Mouse (Mus musculus): ENCODE measurements at regions not wholly inside any gene's neighbourhood (a gene's known extent, or its start where the extent isn't known, plus 50 kb on each side); places are given as distances from the start of the nearest gene placed in this dataset.

DNA sequence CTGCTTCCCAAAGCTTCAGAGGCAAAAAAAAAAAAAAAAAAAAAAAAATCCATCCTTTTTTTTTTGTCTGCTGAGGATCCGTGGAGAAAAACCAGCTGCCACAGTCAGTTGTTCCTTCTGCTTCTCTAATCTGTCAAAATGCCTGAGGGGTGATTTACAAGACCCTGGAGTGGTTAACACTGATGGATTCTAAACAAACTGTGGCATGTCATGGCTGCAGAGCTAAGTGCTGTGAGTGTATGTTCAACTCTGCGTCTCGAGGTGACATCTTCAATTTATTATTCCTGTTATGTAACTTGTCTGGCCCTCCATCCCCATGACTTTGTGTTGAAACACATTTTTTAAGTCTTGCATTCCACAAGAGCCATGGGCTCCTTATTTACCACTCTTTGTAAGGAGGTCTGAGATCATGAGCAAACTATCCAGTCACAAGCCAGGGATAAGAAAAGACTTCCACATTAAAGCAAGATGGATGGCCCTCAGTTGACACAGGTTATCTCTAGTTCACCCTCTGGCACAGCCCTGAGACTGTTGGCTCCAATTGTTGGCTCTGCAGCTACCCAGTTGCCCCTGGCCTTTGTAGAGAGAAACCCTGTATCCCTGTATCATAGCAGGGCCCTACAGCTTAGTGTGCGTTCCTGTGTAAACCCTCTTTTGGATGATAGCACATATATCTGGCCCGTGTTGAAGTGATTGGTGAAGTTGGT lies 153.6 kb downstream of the Thbs2 start:
- DNase-seq (ENCODE audit: low spot score in 2 of 2), result no peak

DNA sequence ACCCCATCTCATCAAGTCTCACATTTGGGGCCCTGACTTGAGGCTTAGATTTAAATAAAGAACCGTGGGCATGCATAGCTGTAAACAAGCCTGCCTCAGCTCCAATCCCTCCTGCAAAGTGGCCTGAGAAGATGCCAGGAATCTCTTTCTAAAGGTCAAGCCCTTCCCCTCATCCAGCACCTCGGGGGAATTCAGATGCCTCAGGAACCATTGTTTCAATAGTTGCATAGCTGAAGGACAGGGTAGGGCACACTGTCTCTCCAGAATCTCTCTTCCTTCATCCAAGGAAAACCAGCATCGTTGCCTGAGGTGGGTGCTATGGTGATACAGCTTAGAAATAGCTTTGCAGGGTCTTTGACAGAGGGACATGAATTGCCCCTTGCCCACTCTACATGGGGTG lies 154.4 kb downstream of the Thbs2 start:
- no peak for DNase-seq (ENCODE audit: low spot score in 2 of 2)

DNA sequence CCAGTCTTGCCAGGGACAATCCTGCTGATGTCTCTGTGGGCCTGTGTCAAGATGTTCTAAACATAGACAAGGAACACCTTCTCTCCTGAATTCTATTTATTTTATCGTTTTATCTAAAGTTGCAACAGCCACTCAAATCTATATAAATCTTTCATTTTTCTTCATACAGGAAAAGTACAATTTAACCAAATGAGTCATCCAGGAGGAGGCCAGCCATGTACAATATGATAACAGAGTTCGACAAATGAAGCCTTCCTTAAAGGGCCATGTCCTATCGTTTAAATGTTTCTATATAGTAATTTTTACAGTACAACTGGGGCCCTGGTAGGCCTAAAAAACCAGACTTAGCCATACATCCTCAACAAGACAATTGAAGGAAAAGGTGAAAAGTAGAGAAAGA lies 154.8 kb downstream of the Thbs2 start:
- no peak for DNase-seq (ENCODE audit: low spot score in 2 of 2)

DNA sequence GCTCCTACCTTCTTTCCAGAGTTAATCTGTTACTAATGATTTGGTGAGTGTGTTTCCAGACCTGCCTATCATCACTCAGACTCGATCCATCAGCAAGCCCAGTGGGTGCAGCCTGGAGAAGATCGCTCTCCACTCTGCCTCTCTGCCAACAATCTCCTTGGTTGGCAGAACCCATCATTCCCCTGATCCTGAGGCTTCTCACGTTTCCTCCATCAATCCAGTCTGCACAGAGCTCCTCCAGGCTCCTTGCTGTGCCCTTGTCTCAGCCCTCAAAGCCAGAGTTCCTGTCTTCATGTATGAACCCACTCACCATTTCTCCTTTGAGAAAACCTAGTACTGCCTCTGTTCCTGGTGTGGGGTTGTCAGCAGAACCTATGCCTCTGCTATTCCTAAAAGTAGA lies 155.5 kb downstream of the Thbs2 start:
- no peak for DNase-seq (ENCODE audit: low spot score in 2 of 2)

DNA sequence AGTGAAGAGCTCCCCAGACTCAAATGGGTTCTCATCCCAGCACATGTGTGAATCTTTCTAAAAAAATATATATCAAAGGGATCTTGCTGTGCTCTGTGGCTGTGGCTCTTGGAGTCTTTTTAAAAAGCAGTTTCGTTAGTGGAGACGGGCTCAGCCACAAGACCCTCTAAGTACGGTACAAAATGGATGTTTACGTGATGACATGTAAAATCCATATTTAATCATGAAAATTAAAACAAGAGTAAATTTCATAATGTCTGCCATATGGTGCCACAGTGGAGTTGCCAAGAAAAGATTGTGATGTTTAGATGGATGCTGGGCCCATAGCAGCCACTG lies 161.1 kb downstream of the Thbs2 start:
- DNase-seq (ENCODE audit: low spot score in 2 of 2), result no peak

DNA sequence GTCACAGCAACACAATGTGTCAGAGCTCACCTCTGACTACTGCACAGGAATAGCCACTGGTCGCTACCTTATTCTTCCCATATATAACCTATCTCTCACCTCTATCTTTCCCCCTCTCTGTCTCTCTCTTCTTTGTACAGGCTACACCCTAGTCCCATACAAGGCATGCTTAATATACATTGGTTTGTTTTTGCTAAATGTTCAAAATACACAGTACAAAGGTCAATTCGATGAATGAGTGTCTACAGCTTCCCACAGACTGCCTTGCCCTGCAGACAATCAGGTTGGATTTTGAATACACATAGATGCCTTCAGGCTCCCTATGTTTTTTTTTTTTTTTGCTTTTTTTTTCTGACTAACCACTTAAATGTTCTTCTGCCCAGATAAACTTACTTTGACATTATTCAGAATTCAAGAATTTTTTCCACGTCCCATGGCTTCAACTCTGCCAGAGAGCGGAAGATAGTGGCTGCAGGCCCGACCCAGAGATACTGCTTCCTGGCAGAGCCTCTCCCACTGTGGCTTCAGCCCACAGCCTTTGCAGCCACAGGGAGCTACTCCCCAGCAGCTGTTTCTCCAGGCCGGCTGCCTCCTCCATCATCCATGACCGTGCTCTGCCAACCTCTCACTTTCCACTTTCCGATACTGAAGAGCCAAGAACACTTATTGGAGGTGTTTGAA lies 161.6 kb downstream of the Thbs2 start:
- peak in 1 of 2 experiments; percentile 29 for DNase-seq (ENCODE audit: low spot score in 2 of 2)

DNA sequence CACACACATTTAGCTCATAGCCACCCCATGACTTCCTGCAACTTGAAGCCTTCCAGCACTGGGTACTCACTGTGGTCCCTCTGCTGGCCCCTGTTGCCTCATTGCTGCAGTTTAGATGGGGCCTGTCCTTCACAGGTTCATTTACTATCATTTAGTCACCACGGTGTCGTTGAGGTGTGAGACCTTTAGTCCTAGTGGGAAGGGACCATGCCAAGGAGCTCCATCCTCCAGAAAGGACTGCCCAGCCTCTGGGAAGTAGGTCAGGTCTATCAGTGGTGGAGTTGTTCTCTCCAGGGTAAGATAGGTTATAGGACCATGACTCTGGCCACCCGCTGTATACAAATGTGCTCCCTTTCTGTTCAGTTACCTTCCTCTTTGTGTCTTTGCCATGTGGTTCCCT lies 162.2 kb downstream of the Thbs2 start:
- DNase-seq (ENCODE audit: low spot score in 2 of 2), result no peak

DNA sequence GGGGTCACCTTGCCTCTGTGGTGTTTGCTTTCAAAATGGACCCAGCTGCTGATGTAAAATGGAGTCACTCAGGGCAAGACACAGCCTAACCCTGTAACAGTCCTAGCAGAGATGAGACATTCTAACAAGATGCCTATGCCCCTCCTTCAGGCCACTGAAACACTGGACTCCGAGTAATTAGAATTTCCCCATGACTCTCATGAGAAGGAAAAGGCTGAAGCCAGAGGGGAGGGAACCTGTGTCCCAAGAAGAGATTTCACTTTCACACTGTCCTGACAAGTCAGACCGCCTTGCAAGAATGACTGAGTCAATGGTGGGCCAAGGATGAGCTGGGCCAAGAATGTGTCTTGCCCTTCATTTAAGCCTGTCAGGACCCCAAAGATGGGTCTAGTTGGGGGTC lies 166.3 kb downstream of the Thbs2 start:
- DNase-seq (ENCODE audit: low spot score in 2 of 2), result no peak

DNA sequence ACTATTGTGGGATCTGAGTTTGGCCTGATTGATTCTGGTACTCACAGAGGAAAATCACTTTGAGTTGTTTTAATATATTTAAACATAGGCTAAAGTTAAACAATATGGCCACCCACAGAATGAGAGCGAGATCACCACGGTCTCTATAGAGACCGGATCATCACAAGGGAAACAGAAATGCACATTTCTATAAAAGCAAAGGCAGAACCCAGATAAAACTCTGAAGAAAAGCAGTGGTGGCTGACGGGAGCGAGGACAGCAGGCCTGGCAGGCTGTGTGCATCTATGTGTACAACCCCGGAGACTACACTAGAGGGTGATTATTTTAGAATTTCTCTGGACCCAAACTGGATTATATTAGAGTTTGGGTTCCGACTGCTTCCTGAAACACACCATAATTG lies 168.8 kb downstream of the Thbs2 start:
- no peak for DNase-seq (ENCODE audit: low spot score in 2 of 2)

DNA sequence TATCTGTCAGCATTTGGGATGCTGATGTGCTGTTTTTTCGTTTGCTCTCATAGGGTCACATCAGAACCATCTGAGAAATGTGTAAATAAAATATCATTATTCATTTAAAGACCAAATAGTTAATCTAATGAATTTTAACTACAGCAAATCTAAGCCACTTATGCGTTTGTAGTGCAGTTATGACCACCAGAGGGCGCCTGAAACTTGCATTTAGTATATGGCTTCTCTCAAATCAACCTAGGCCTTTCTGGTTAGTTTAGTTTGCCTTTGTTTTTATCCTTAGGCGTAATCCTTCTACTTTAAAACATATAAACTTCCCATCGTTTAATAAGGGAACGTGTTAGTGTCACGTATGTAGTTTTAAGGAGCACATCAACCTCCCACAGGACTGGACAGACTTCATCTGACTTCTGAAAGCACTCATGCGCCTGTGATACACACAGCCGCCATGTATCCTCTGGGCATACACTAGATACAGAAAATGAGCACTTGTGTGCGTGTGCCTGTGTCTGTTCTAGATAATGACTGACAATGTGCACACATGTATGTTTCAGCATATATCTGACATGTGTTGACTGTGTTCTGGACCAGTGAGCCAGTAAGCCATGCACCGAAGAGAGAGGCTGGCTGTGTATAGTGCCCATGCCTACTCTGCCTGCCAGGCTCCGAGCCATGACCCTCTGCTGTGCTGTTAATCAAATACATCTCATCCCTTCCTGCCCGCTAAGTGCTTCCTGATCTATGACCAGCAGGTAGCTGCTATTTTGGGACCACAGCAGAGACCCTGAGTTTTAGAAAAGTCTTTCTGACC lies 169.4 kb downstream of the Thbs2 start:
- peak; percentile 21 to 31 for DNase-seq (ENCODE audit: low spot score in 2 of 2)

DNA sequence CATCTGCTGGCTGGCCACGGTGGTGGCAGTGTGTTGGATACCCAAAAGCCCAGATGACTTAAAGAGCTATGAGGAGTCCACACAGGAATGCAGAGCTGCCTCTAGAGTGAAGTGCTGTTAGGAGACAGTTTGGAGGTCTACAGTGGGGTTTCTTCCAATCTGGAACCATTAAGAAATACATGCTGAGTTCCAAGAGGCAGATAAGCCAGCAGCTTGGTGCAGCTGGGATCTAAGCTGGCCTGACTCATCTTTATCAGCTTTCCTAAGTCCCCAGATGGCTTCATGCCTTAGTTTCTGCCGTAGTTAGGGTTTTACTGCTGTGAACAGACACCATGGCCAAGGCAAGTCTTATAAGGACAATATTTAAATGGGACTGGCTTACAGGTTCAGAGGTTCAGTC lies 172.0 kb downstream of the Thbs2 start:
- no peak for DNase-seq (ENCODE audit: low spot score in 2 of 2)

DNA sequence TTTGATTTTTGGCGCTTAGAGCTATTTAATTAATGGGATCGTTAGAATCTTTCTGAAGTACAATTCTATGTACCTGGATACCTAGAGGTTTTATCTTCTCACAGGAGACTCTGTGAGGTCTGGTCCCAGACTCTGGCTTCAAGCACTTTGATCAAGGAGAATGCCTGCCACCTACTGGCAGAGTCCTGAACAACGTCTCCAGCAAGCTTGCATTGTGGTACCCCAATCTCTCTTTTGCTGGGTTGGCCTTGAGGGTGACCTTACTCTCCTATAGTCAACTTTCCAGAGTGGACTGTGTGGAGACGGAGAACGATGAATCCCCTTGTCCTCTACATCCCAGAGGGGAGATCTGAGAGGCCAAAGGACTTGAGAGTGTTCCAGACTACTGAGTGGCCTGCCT lies 173.5 kb downstream of the Thbs2 start:
- DNase-seq (ENCODE audit: low spot score in 2 of 2), result peak; percentile 28 to 32

DNA sequence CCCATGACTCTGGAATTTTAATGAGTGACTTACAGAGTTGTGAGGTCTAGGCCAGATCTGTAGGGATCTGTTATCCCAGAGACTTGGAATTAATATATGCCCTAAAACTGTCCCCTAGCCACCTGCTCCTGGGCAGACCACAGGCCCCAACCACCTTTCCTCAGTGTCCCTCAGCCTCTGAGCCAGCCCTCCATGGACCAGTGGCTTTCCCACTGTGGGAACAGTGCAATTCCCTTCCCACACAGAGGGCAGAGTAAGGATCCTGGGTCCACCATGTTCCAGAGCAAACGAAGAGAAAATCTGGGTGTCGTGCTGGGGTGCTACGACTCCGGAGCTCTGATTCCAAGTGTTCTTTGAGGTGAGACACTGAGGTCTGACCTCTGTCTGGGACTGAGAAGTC lies 174.7 kb downstream of the Thbs2 start:
- DNase-seq (ENCODE audit: low spot score in 2 of 2), result no peak

DNA sequence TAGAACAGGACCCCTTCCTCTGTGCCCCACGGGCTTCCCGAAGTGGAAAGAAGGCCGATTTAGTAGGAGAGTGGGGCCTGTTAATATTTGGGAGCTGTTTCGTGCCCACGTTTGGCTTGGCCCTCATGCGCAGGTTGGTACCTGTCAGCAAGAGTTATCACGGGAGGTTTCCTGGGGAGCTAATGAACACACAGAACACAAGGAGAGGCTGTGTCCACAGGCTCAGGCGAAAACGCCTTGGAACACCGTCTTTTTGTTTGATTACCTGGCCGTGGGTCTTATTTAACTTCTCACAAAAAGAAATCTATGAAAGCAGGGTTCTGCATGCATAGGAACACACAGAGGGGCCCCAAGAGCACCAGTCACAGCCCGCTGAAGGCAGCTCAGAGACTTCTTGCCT lies 175.8 kb downstream of the Thbs2 start:
- DNase-seq (ENCODE audit: low spot score in 2 of 2), result no peak

DNA sequence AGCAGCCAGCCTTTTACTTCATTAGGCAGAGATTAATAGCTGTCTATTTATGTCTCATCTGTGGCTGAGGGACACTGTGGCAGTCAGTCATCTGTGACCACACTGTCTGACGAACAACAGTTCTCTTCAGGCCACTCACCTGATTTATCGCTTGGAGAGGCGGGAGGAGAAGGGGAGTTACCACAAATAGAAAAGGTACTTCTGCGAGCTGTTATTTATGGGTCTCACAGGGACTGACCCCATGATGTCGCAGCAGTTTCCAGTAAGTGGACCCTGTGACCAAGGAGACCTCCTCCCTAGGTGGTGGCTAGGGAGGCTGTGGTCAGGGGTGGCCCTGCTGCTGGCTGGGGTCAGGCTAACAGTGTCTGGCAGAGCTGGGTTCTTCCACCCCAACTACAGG lies 176.7 kb downstream of the Thbs2 start:
- no peak for DNase-seq (ENCODE audit: low spot score in 2 of 2)

DNA sequence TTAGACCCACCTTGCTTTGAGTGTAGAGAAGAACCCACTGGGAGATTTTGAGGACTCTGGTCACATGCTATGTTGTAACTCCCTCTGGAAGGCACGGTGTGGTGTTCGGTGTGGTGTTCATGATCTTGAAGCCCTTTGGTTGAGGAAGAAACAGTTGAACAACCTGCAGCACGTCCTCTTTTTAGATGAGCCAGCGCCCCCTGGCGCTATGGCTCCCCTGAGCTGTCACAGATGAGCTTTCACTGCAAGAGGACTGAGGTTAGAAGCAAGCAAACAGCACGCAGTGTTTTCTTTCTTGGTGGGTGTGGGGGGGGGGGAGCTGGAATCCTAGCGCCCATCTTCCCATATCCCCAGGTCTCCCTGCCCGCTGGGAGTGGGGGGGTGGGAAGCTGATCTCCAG lies 177.9 kb downstream of the Thbs2 start:
- DNase-seq (ENCODE audit: low spot score in 2 of 2), result peak in 1 of 2 experiments; percentile 50

DNA sequence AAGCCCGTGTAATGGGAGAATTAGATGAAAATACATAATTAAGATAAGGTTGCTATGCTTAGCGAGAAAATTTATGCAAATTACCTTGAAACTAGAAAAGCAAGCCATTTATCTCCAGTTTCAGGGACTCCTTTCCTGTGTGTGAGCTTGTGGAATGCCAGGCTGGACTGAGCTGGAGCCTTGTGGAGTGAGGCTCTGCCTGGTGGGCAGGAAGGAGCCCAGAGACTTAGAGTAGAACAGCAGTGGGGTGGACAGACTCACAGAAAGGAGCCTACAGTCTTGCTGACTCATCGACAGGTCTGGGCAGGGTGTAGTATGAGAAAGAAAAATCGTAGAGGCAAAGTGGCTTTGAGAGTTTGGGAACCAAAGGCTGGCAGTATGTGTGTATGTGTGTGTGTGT lies 180.6 kb downstream of the Thbs2 start:
- no peak for DNase-seq (ENCODE audit: low spot score in 2 of 2)

DNA sequence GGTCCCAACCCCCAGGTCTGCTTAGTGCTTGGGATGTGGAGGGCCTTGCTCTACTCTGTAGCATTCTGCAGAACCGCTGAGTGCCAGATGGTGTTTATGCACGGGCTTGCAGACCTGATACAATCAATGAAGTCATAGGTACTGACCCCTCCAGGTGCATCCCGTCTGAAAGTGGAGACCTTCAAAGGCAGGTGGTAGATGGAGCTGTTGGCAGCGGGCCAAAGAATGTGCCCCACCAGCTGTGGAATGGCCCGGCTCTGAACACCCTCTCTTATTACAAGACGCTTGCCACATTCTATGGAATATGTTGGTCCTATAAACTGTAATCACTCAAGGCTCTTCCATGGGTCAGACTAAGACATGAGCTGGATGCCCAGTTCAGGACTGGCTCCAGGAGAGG lies 183.5 kb downstream of the Thbs2 start:
- no peak for DNase-seq (ENCODE audit: low spot score in 2 of 2)

DNA sequence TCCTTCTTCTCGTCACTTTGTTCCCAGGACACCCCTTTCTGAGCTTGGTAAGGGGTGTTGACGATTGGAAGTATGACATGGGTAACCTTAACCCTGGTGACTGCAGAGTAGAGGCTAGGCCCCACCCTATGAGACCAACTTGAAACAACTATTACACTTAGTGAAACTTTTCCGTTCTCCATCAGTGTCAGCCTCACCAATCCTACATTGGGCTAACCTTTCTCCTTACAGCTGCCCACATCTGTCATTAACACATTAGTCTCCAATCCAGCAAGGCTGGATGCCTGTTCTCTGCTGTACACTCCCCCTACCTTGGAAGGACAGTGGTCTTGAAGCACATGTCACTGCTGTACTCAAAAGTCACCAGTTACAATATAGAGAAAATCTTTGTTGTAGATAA lies 186.9 kb downstream of the Thbs2 start:
- DNase-seq (ENCODE audit: low spot score in 2 of 2), result no peak

DNA sequence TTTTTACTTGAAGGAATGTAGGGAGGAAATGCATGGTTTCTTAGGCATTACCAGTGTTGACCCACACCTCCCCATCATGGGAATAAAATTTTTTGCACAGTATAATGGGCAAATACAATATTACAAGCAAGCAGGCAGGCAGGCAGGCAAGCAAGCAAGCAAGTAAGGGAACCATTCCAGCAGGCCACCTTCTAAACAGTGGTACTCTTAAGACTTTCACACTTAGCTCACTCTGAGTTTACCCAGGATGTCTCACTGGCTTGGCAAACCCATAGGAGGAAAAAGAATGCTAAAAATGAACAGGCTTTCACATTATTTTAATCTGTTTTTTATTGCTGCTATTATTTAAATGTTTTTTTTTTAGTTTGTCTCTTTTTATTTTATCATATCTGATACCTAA lies 187.9 kb downstream of the Thbs2 start:
- DNase-seq (ENCODE audit: low spot score in 2 of 2), result no peak

DNA sequence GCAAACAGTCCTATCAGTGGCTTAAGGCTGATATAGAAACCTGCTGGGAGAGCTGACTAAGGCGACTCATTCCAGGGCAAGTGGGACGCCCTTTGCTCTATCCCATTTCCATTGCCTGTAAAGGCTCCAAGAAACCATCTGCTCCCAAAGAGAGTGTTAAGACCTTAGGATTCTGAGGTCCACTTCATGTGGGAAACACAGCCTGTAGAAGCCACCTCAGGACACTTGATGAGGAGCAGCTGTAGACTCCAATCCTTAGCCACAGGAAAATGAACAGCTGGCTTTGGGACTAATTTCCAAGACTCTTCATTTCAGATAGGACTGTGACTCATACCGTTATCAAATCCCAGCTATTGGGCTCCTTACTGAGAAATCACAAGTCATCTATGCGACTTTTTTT lies 188.6 kb downstream of the Thbs2 start:
- no peak for DNase-seq (ENCODE audit: low spot score in 2 of 2)

DNA sequence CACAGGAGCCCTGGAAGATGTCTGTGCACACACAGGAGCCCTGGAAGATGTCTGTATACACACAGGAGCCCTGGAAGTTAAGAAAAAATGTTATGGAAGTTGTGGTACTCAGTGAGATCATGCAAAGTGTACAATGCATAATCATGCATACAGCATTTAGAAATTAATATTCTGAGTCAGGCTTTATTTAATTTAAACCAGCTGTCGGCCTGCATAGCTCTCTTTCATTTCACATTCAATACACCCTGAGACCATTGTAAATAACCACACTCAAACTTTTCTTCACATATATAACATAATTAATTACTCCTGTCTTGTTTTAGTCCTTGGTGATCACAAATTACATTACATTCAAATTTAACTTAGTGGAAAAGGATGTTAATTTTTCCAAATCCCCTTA lies 190.4 kb downstream of the Thbs2 start:
- no peak for DNase-seq (ENCODE audit: low spot score in 2 of 2)

DNA sequence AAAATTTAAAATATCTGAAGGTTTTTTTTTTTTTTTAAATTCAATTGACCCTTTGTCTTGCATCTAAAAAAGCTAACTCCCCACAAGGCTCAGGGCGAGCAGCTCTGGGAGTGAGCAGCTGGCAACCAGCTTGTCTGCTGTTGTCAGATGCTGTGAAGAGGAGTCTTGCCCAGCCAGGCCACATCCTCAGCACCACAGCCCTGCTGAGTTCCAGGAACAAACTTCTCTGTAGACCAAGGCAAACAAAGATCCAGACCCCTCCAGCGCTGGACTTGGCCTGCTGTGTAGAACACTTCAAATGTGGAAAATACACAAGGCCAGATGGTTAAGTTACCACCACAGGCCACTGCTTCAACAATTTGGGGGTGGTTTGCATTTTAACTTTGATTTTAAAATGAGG lies 192.7 kb downstream of the Thbs2 start:
- DNase-seq (ENCODE audit: low spot score in 2 of 2), result no peak

Measured in gastrocnemius, adult 8-10 months (tissue).